Comparison of ENCODE assay signal across 19 mouse cellular contexts in genomic region chr16:72587376-72588072, GRCm38 (mm10).
"Had no signal": no experiment of that assay in that cellular context is flagged by ENCODE, and none has a peak within 500 bp of the region (broad histone marks: within the 10 kb centered on the region; RNA-seq: fewer than 3 reads in every experiment).

No protein-coding gene starts in this region.

- H3K27ac ChIP-seq: kidney, postnatal 0 days; layer of hippocampus, adult 2 months; limb, embryonic 13.5 days; liver, embryonic 13.5 days; midbrain, embryonic 10.5 days had no signal

- H3K9me3 ChIP-seq: limb, embryonic 13.5 days; liver, embryonic 13.5 days; midbrain, embryonic 10.5 days had no signal

- H3K36me3 ChIP-seq: limb, embryonic 13.5 days; liver, embryonic 13.5 days; midbrain, embryonic 10.5 days had no signal

- H3K27me3 ChIP-seq: limb, embryonic 13.5 days; liver, embryonic 13.5 days had no signal

- ATAC-seq: inflammation-experienced regulatory T-cells, adult 6 months; intestine, embryonic 16.5 days had no signal

- H3K4me2 ChIP-seq: limb, embryonic 13.5 days; liver, embryonic 13.5 days had no signal

- H3K9ac ChIP-seq: limb, embryonic 13.5 days; liver, embryonic 13.5 days had no signal

- DNase-seq: kidney, adult 2 months; kidney, postnatal 25 days; layer of hippocampus, adult 9-11 months; liver, embryonic 13.5 days; lung, adult 2 months; lung, postnatal 14 days; lung, postnatal 4 days; midbrain, embryonic 14.5 days; retina, postnatal 1 day; right cerebral cortex, postnatal 25 days; spleen, adult 18-20 months; thymus, adult 2 months; thymus, postnatal 14 days had no signal

- H3K4me1 ChIP-seq: liver, embryonic 13.5 days had no signal

- H3K4me3 ChIP-seq: layer of hippocampus, adult 2 months; limb, embryonic 13.5 days; liver, embryonic 13.5 days; midbrain, embryonic 10.5 days had no signal
